Mouse (Mus musculus): ENCODE data around the gene Syvn1. TPM values are rescaled to one million over a fixed set of nuclear protein-coding genes. Genes with fewer than 3 reads are reported as not detected.

Gene Syvn1
- polyA plus RNA-seq, 1 experiment from 2014 or later: 33.1 TPM

- H3K9me3 ChIP-seq (ENCODE audit: low read length): no peaks in the 10 kb centered on the region
- no peaks in the 10 kb centered on the region for H3K4me1 ChIP-seq (ENCODE audit: insufficient read depth, low read length)
- no peak overlapping the region for H3K9ac ChIP-seq (replicated peaks; ENCODE audit: low read length)
- no peak overlapping the region for H3K27ac ChIP-seq (ENCODE audit: low read length)
- ATAC-seq (ENCODE audit: low FRiP score, low TSS enrichment): no peak
- no peaks in the 10 kb centered on the region for H3K27me3 ChIP-seq (ENCODE audit: insufficient read depth, low read length)
- H3K4me3 ChIP-seq (ENCODE audit: low read length): no peak overlapping the region
- no peaks in the 10 kb centered on the region for H3K36me3 ChIP-seq (ENCODE audit: insufficient read depth, low read length)
- H3K4me2 ChIP-seq (replicated peaks; ENCODE audit: low read depth, low read length): no peak overlapping the region
- 82% methylated on average over 6 of the region's 6 CpGs for WGBS
Measured at GRCm38 (mm10) chr19:6102169-6102853, 55.9 kb downstream of the Syvn1 start.

Small RNAs within 50 kb of the gene (microRNA-seq; reads per million reads assigned to microRNA genes)
- gene Mir6988: 1.3 reads per million

Other genes with a start within 250 kb of the Syvn1 start
- gene Frmd8, start 171.3 kb upstream of the Syvn1 start, polyA plus RNA-seq (2015; fragmentation: Nextera tagmentation; extraction: Ambion mirVana): 50.6 and 52.9 TPM in 2 replicates
- 14.8 and 15.7 TPM in 2 replicates for gene Slc25a45, start 168.8 kb upstream of the Syvn1 start, polyA plus RNA-seq (2015; fragmentation: Nextera tagmentation; extraction: Ambion mirVana)
- gene Tigd3, start 152.4 kb upstream of the Syvn1 start, polyA plus RNA-seq (2015; fragmentation: Nextera tagmentation; extraction: Ambion mirVana): 3.7 and 4.4 TPM in 2 replicates
- 185 and 188 TPM in 2 replicates for gene Dpf2, start 133.6 kb upstream of the Syvn1 start, polyA plus RNA-seq (2015; fragmentation: Nextera tagmentation; extraction: Ambion mirVana)
- gene Cdc42ep2, start 121.8 kb upstream of the Syvn1 start, polyA plus RNA-seq (2015; fragmentation: Nextera tagmentation; extraction: Ambion mirVana): 16.5 and 17.3 TPM in 2 replicates
- gene Pola2, start 82.4 kb upstream of the Syvn1 start, polyA plus RNA-seq (2015; fragmentation: Nextera tagmentation; extraction: Ambion mirVana): 77.7 and 82.1 TPM in 2 replicates
- gene Slc22a20, start 60.4 kb upstream of the Syvn1 start, polyA plus RNA-seq (2015; fragmentation: Nextera tagmentation; extraction: Ambion mirVana): not detected in 2 replicates
- gene Capn1, start 30.7 kb upstream of the Syvn1 start, polyA plus RNA-seq (2015; fragmentation: Nextera tagmentation; extraction: Ambion mirVana): 11.1 and 11.9 TPM in 2 replicates
- gene Mrpl49, start 11.2 kb downstream of the Syvn1 start, polyA plus RNA-seq (2015; fragmentation: Nextera tagmentation; extraction: Ambion mirVana): 83.2 and 87.2 TPM in 2 replicates
- gene Fau, start 11.3 kb downstream of the Syvn1 start, polyA plus RNA-seq (2015; fragmentation: Nextera tagmentation; extraction: Ambion mirVana): 644 and 690 TPM in 2 replicates
- gene Znhit2, start 14.6 kb downstream of the Syvn1 start, polyA plus RNA-seq (2015; fragmentation: Nextera tagmentation; extraction: Ambion mirVana): 35.4 and 37.7 TPM in 2 replicates
- gene Tm7sf2, start 21.8 kb downstream of the Syvn1 start, polyA plus RNA-seq (2015; fragmentation: Nextera tagmentation; extraction: Ambion mirVana): 22.8 and 28.6 TPM in 2 replicates
- 85.7 and 90.6 TPM in 2 replicates for gene Vps51, start 30.7 kb downstream of the Syvn1 start, polyA plus RNA-seq (2015; fragmentation: Nextera tagmentation; extraction: Ambion mirVana)
- not detected in 2 replicates for gene Tmem262, start 33.5 kb downstream of the Syvn1 start, polyA plus RNA-seq (2015; fragmentation: Nextera tagmentation; extraction: Ambion mirVana)
- gene Gm28374, start 35.7 kb downstream of the Syvn1 start, polyA plus RNA-seq (2015; fragmentation: Nextera tagmentation; extraction: Ambion mirVana): 1.0 and 2.5 TPM in 2 replicates
- 77.1 and 78.9 TPM in 2 replicates for gene Zfpl1, start 38.4 kb downstream of the Syvn1 start, polyA plus RNA-seq (2015; fragmentation: Nextera tagmentation; extraction: Ambion mirVana)
- 43.6 and 45.2 TPM in 2 replicates for gene Cdca5, start 38.4 kb downstream of the Syvn1 start, polyA plus RNA-seq (2015; fragmentation: Nextera tagmentation; extraction: Ambion mirVana)
- gene AC131692.1, start 47.8 kb downstream of the Syvn1 start, polyA plus RNA-seq (2015; fragmentation: Nextera tagmentation; extraction: Ambion mirVana): 0.28 and 0.35 TPM in 2 replicates
- 0.40 and 0.47 TPM in 2 replicates for gene Naaladl1, start 59.2 kb downstream of the Syvn1 start, polyA plus RNA-seq (2015; fragmentation: Nextera tagmentation; extraction: Ambion mirVana)
- gene Sac3d1, start 72.1 kb downstream of the Syvn1 start, polyA plus RNA-seq (2015; fragmentation: Nextera tagmentation; extraction: Ambion mirVana): 42.3 and 43.7 TPM in 2 replicates
- 33.3 and 36.2 TPM in 2 replicates for gene Snx15, start 81.7 kb downstream of the Syvn1 start, polyA plus RNA-seq (2015; fragmentation: Nextera tagmentation; extraction: Ambion mirVana)
- gene Batf2, start 94.4 kb downstream of the Syvn1 start, polyA plus RNA-seq (2015; fragmentation: Nextera tagmentation; extraction: Ambion mirVana): 0.47 and 0.84 TPM in 2 replicates
- 111 and 113 TPM in 2 replicates for gene Arl2, start 95.0 kb downstream of the Syvn1 start, polyA plus RNA-seq (2015; fragmentation: Nextera tagmentation; extraction: Ambion mirVana)
- not detected in 2 replicates for gene Majin, start 137.8 kb downstream of the Syvn1 start, polyA plus RNA-seq (2015; fragmentation: Nextera tagmentation; extraction: Ambion mirVana)
- 0.73 and 1.4 TPM in 2 replicates for gene Gpha2, start 179.8 kb downstream of the Syvn1 start, polyA plus RNA-seq (2015; fragmentation: Nextera tagmentation; extraction: Ambion mirVana)
- gene Ppp2r5b, start 189.3 kb downstream of the Syvn1 start, polyA plus RNA-seq (2015; fragmentation: Nextera tagmentation; extraction: Ambion mirVana): 27.5 and 31.0 TPM in 2 replicates
- gene Atg2a, start 195.1 kb downstream of the Syvn1 start, polyA plus RNA-seq (2015; fragmentation: Nextera tagmentation; extraction: Ambion mirVana): 12.1 and 13.1 TPM in 2 replicates
- gene Ehd1, start 230.1 kb downstream of the Syvn1 start, polyA plus RNA-seq (2015; fragmentation: Nextera tagmentation; extraction: Ambion mirVana): 84.2 and 89.5 TPM in 2 replicates